Mouse (Mus musculus) cerebellum, adult 2 months (tissue): ENCODE data around the gene Khk.

Source experiments
- CTCF ChIP-seq: fragments of 200-500 bp; IDR thresholded peaks from 2 replicates; pipeline ENCODE4 v1.5.1; 2011; ENCODE audit warnings: low read depth, mild to moderate bottlenecking, control low read depth, low read length, moderate library complexity, borderline replicate concordance; ENCODE audit not compliant: insufficient read depth
- POLR2A ChIP-seq: fragments of 200-500 bp; IDR thresholded peaks from 2 replicates; pipeline ENCODE4 v1.6.1; 2011; ENCODE audit warnings: low read length, control low read depth, borderline replicate concordance; ENCODE audit not compliant: insufficient read depth

DNA sequence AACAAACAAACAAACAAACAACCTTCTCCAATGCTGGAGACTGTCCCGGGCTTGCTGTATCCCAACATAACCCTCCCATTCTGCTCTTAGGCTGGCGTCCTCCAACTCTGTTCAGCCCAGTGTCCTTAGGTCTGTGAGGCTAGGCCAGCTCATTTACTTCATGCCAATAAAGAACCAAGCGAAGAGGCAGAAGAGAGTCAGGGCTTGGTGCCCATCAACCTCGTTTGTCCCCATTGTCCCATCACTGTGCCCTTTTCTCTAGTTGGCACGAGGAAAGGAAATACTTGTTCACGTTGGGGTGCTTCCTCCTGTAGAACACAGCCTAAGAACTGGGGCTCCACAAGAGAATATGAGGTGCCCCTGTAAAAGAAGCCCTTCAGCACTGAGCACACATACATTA, 30.5 kb downstream of the Khk start:
- TF ChIP-seq CTCF (no peak), POLR2A (no peak)
